Mouse (Mus musculus) CD4-positive, CD25-positive, alpha-beta regulatory T cell, adult 2 months (primary cell): ENCODE measurements around the gene Hba-x.
"Not testable (repeated sequence)": the region's sequence is repeated elsewhere in the genome, so short reads cannot be mapped to it uniquely, and the experiment has no call there.

Source experiments
- DNase-seq: peaks from one replicate; pipeline ENCODE4 v3.0.0-alpha.2; 2012; ENCODE audit warnings: low read depth, low spot score

The Hba-x gene

DNA sequence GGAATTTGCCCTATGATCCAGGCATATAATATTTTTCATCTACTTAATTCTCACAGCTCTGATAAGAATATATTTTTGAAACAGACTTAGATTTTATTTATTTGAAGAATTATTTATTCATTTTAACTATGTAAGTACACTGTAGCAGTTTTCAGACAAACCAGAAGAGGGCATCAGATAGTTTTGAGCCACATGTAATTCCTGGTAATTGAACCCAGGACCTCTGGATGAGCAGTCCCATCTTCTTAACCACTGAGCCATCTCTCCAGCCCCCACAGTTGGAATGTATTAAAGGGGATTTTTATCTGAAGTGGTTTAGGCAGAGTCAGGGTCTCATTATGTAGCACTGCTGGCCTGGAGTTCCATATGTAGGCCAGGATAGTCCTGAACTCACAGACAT, 9.7 kb downstream of the Hba-x start:
- DNase-seq = not testable (repeated sequence)

DNA sequence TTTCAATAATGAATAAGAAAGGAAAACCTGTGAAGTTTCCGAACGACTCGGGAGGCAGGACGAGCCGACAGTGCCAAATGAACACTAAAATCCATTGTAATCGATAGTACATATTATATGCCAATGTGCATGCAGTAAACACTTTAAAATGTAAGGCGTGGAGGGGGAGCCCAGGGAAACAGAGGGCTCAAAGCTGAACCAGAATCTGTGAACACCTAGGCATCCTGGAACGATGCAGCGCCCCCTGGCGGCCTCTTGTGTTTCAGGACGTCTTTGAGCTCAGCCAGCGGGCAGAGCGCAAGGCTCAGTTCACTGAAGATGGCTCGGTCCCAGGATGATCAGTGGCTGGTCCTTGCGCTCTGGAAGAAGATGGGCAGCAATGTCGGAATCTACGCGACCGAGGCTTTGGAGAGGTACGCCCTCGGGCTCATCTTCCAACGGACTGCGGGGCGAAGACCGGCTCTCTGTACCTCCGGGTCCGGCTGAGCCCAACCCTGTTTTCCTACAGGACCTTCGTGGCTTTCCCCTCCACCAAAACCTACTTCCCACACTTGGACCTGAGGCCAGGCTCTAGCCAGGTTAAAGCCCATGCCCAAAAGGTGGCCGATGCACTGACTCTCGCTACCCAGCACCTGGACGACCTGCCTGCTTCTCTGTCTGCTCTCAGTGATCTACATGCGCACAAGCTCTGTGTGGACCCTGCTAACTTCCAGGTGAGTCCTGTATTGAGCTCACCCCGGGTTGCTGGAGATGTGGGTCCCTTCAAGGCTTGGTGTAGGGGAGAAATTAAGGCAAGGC, 10.7 kb downstream of the Hba-x start, which contains the start of gene Hbq1b:
Hbq1b (plus strand) TSS at position 271 of the 798 bp plus-strand sequence.
- peak; percentile 64 for DNase-seq

DNA sequence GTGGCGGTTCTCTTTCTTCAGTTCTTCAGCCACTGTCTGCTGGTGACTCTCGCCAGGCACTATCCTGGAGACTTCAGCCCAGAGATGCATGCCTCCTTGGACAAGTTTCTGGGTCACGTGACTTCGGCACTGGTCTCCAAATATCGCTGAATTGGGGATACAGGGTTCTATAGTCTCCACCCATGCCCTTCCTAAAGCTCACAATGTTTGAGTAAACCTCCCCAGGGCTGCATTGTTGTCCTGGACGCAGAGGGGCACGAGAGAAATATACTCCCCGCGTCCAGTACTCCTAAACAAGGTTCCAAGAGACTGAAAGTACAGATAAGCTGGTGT, 11.3 kb downstream of the Hba-x start:
- DNase-seq = no peak

DNA sequence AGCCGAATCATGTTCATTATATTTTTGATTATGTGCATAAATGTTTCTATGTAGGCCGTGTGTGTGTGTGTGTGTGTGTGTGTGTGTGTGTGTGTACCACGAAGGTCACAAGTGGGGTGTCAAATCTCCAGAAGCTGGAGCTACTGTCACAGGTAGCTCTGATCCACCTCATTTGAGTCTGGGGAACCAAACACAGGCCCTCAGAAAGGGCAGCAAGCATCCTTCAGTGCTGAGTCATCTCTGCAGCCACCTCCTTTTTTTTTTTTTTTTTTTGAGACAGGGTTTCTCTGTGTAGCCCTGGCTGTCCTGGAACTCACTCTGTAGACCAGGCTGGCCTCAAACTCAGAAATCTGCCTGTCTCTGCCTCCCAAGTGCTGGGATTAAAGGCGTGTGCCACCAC, 16.6 kb downstream of the Hba-x start:
- DNase-seq = not testable (repeated sequence)

DNA sequence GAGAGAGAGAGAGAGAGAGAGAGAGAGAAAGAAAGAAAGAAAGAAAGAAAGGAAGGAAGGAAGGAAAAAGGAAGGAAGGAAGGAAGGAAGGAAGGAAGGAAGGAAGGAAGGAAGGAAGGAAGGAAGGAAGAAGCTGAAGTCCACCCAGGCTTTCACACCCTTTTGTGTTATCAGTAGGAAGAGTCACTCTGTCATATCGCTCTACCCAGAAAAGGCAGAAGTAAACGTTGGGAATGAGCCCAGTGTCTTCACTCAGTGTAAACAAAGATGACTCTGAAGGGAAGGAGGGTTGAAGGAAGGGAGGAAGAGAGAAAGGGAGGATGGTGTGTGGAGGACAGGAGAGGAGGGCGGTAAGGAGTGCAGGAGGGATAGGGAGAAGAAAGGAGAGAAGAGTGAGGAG, 17.3 kb downstream of the Hba-x start:
- DNase-seq = not testable (repeated sequence)

DNA sequence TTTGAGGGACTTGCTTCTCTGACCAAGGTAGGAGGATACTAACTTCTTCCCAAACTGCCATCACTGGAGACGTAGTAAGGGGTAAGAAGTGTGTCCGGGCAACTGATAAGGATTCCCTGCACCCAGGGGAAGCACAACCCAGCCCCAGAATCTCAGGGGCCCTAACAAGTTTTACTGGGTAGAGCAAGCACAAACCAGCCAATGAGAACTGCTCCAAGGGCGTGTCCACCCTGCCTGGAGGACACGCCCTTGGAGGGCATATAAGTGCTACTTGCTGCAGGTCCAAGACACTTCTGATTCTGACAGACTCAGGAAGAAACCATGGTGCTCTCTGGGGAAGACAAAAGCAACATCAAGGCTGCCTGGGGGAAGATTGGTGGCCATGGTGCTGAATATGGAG, 20.0 kb downstream of the Hba-x start, which contains the start of gene Hba-a2:
Hba-a2 (plus strand) TSS at position 287 of the 400 bp plus-strand sequence.
- not testable (repeated sequence) for DNase-seq

DNA sequence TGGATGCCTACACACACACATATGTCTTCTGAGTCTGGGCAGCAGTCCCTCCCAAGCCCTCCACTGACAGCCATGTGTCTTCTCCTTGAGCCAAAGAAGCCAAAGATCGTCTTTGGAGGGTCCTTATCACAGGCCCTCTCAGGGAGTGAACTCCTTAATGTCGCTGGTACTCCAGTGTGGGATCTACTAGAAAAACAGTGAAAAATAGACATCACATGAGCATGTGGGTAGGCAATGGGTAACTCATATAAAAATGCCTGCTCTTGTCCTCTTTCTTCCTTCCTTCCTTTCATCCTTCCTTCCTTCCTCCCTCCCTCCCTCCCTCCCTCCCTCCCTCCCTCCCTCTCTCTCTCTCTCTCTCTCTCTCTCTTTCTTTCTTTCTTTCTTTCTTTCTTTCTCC, 21.2 kb downstream of the Hba-x start:
- not testable (repeated sequence) for DNase-seq

DNA sequence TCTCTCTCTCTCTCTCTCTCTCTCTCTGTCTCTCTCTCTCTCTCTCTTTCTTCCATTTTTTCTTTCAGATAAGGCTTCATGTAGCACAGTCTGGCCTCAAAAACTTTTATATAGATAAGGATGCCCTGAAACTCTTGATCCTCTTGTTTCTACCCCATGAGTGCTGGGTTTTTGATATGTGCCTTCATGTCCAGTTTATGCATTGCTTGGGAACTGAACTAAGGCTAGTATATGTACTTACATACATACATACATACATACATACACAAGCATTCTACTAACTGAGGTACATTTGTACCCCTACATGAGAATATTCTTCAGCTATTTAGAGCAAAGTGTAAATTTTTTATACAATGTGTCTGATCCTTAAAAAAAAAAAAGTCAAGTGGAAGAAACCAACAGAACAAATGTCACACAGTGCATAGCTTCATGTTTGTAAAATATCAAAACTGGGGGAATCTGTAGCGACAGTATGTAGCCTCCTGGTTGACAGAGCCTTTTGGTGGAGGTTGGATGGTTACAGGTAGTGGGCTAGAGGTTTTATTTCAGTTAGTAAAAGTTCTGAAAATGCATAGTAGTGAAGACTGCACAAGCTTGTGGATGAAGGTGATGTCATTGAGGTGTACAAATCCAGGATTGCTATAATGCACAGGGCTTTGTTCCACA, 21.8 kb downstream of the Hba-x start:
- no peak for DNase-seq

DNA sequence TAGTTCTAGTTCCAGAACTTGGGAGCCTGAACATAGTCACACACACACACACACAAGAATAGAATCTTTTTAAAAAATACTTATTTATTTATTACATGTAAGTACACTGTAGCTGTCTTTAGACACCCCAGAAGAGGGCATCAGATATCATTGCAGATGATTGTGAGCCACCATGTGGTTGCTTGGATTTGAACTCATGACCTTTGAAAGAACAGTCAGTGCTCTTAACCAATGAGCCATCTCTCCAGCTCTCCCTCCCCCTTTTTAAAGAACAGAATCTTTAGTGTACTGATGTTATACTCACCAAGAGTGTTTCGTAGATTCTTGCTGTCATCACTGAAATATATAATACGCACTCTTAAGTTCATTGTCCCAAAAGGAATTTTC, 22.3 kb downstream of the Hba-x start:
- DNase-seq = no peak

DNA sequence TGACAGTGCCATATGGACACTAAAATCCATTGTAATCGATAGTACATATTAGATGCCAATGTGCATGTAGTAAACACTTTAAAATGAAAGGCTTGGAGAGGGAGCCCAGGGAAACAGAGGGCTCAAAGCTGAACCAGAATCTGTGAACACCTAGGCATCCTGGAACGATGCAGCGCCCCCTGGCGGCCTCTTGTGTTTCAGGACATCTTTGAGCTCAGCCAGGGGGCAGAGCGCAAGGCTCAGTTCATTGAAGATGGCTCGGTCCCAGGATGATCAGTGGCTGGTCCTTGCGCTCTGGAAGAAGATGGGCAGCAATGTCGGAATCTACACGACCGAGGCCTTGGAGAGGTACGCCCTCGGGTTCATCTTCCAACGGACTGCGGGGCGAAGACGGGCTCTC, 23.7 kb downstream of the Hba-x start, which contains the start of gene Hbq1a:
Hbq1a (plus strand) TSS at position 205 of the 400 bp plus-strand sequence.
- peak; percentile 43 for DNase-seq

DNA sequence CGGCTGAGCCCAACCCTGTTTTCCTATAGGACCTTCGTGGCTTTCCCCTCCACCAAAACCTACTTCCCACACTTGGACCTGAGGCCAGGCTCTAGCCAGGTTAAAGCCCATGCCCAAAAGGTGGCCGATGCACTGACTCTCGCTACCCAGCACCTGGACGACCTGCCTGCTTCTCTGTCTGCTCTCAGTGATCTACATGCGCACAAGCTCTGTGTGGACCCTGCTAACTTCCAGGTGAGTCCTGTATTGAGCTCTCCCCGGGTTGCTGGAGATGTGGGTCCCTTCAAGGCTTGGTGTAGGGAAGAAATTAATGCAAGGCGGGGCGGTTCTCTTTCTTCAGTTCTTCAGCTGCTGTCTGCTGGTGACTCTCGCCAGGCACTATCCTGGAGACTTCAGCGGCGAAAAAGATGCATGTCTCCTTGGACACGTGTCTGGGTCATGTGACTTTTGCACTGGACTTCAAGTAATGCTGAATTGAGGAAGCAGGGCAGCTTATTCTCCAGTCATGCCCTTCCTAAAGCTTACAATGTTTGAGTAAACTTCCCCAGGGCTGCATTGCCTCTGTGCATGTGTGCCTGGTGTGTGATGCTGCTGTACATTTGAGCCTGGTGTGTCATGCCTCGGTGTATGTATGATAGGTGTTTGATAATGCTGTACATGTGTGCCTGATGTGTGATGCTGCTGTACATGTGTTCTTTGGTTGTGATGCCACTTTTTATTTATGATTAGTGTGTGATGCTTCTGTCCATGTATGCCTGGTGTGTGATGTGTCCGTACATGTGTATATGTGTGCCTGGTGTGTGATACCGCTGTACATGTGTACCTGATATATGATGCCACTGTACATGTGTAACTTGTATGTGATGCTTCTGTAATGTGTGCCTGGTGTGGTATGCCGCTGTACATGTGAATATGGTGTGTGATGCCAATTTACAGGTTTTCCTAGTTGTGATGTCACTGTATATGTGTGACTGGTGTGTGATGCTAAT, 24.4 kb downstream of the Hba-x start:
- no peak for DNase-seq

DNA sequence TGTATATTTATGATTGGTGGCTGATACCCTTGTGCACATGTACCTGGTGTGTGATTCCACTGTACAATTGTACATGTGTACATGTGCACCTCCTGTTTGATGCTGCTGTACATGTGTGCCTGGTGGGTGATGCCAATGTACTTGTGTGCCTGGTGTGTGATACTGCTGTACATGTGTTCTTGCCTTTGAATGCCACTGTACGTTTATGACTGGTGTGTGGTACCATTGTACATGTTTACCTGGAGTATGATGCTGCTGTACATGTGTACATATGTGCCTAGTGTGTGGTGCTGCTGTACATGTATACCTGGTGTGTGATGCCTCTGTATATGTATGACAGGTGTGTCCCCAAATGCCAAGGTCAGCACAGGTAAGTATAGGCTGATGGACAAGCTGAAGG, 25.3 kb downstream of the Hba-x start:
- DNase-seq = no peak

DNA sequence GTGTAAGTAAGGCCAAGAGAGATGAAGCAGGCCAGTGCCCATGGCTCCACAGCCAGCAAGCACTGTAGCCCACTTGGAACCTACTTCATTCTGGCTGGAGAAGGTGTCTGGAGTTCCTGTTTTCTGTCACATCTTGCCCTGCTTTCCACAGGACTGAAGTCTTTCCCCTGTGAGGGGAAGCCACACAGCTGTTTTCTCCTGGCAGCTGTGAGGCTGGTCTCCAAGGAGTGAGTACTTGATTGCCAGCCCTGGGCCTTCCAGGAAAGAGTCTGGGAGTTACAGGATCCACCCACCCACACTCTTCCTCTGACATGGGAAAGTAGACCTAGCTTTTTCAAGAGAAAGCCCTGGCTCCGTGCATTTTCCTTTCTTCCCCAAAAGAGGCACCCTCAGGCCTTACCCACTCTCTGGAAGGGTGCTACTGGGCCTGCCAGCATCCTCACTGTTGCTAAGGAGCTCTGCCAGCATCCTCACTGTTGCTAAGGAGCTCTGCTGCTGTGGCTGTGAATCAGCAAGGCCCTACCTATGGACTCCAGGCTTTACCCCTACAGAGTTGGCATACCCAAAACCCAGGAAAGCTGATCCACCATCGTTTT, 26.7 kb downstream of the Hba-x start:
- no peak for DNase-seq

DNA sequence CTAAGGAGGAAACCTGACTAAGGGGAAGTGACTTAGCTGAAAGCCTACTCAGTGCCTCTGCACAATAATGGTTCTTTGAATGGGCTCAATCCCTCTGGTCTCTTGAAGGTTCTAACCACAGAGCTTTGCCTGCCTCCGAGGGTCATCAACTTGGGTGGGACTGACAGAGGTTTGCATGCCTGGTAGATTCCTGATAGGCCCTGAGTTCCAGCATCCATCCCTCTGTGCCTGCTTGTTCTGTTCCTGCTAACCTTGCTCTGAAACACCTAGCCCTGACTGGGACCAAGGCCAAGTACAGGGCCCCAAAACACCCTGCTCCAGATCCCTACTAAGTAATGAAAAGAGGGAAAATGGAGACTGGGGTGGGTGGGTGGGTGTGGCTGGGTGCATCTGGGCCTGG, 27.3 kb downstream of the Hba-x start:
- DNase-seq = no peak

DNA sequence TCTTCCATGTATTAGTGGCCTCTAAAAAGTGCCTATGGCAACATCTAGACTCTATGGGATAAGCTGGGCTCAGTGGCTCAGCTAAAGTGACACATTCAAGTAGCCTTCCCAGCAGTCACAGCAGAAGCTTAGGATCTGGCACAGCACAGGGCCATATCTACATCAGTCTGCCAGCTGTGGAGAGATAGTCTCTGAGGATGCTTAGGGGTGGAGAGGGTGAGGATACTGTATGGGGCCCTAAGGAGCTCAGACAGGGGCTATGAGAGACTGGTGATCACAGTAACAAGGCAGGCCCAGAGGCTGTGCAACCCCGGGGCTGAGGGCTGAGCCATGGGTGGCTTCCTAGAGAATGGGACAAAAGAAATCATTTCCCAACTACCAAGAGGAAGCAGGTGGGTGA, 30.8 kb downstream of the Hba-x start:
- no peak for DNase-seq

DNA sequence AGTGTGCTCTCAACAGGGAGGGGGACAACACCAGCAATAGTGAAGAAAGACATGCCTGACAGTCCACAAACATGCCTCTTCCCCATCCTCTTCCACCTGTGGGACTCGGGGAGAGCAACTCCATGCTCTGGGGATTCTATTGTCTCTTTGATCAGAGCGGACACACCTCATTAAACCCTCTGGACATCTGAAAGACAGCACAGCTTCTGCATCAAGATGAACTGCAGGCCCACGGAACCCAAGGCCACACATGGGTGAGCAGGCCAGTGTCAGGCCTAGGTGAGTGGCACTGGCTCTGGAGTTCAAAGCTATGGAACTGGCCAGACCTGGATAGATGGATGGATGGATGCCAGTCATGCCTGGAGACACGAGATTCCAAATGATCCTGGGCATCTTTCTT, 33.2 kb downstream of the Hba-x start:
- no peak for DNase-seq

DNA sequence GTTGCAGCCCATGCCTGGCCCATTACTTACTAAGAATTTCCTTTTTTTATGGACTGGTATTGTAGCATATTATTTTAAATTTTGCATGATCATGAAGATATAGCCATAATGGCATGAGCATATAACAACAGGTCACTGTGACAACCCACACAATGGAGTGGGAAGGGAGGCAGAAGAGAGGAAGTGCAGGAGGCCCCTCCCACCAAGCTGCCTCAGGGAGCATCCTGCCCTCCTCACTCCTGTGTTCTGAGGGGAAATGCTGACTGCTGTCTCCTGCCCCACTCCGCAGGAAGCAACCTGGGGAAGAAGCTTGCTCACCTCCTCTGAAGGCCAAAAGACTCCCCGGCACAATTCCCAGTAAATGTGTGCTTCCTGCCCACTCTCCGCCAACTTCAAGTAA, 33.7 kb downstream of the Hba-x start:
- no peak for DNase-seq

DNA sequence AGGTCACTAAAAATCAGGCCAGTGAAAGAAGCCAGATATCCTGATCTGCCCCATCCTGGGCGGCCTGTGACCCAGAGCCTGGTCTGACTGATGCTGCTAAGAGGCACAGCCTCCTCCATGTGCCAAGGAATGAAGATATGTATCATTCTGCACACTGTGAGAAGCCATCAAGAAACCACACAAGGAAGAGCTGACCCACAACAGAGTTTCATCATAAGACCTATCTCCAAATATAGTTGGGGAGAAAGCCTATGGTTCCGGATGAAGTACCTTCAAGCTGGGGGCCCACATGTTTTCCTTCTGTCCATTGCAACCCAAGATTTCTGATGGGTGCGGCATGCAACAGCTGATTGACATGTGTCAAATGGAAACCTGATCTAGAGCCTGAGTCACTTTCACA, 39.8 kb downstream of the Hba-x start:
- DNase-seq = no peak

DNA sequence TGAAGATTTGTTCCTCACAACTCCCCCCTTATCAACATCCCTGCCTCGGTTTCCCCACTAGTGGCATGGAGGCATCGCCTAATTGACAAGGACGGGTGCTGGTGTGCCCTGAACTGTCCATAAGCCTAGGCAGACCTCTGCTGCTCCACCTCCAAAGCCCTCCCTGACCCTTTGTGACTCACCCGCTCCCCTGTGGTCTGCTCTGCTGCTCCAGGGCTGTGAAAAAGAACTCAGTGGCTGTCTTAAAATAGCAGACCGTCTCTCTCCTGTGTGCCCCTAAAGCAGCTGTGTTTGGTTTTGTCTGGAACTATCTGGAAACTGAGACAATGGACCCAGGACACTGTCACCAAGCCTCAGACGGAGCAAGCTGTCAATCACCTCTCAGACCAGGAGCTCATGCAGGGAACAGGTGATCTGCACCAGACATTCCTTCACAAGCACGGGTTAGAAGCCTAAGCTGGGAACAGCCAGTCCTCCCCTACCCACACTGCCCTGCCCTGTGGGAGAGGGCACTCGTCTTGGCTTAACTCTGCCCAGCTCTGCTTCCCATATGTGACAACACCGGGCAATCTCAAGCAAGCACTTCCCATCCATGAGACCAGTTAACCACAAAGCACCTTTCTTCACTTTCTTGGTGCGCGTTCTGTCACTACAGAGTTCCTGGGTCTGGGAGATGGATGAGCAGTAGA, 44.5 kb downstream of the Hba-x start:
- DNase-seq = no peak

DNA sequence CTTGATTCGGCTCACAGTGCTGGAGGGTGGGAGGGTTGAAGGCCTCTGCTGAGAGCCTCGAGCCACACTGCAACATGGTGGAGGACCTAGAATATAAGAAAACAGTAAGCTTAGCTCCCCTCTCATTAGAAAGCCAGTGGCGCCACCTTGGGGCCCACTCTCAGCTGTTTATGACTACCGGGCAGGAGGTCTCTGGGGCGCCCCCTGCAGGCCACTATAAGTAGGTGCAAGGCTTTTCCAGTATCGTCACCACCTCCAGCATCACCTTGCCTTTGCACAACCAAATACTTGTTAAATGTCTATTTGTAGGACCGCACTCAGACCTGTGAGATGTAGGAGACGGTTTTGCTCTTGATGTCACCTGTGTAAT, 45.0 kb downstream of the Hba-x start:
- DNase-seq = peak; percentile 75

DNA sequence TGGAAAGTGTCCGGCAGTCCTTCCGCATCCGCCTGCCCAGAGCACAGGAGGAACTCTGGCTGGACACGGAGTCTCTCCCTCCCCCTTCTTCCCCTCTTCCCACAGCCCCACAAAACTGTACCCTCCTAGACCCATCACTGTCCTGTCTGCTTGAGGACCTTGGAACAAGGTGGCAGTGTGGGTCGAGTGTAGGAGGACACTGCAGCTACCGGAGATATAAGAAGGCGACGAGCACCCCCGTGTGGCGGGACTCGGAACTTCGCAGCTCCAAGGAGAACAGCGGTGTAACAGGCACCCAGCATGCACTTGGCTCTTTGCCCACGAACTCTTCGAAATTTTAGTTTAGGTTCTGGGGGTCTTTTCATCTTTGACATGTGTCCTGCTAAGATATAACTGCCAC, 48.4 kb downstream of the Hba-x start:
- peak; percentile 90 for DNase-seq
